Mouse (Mus musculus): Measurements from ENCODE around the gene Hs6st2.

GRCm38 (mm10) chrX:51635756-51636155 lies 45.9 kb downstream of the Hs6st2 start:
- TF ChIP-seq CTCF (IDR thresholded peaks at IDR 0.05; ENCODE audit: extremely low read depth, insufficient read length, insufficient replicate concordance, low read depth, low read length): no peak
- TF ChIP-seq POLR2A (IDR thresholded peaks at IDR 0.05; ENCODE audit: low read depth, low read length): no peak
